Mouse (Mus musculus): ENCODE data around the gene Arid3a.
A peak's percentile ranks its signal among the peaks of the same experiment; 100 is the strongest.
"Not testable (repeated sequence)": the region's sequence is repeated elsewhere in the genome, so short reads cannot be mapped to it uniquely, and the experiment has no call there.

Gene Arid3a

GRCm38 (mm10) chr10:79946752-79947322 is 20.0 kb downstream of the Arid3a start:
- no peak for DNase-seq (ENCODE audit: low read depth, low spot score)

- DNase-seq (ENCODE audit: low read depth, low spot score): no peak
Measured at GRCm38 (mm10) chr10:79947502-79947901, 20.7 kb downstream of the Arid3a start.

- no peak for DNase-seq (ENCODE audit: low read depth, low spot score)
Measured at GRCm38 (mm10) chr10:79949873-79950272, 23.0 kb downstream of the Arid3a start.

- DNase-seq (ENCODE audit: low read depth, low spot score): no peak
Measured at GRCm38 (mm10) chr10:79950661-79951060, 23.8 kb downstream of the Arid3a start.

- DNase-seq (ENCODE audit: low read depth, low spot score): no peak
Measured at GRCm38 (mm10) chr10:79953946-79954345, 27.1 kb downstream of the Arid3a start.

GRCm38 (mm10) chr10:79955691-79956090 is 28.8 kb downstream of the Arid3a start:
- DNase-seq (ENCODE audit: low read depth, low spot score): no peak

- no peak for DNase-seq (ENCODE audit: low read depth, low spot score)
Measured at GRCm38 (mm10) chr10:79956643-79957154, 29.9 kb downstream of the Arid3a start.

GRCm38 (mm10) chr10:79958140-79958816 is 31.4 kb downstream of the Arid3a start:
- peak; percentile 61 for DNase-seq (ENCODE audit: low read depth, low spot score)

- DNase-seq (ENCODE audit: low read depth, low spot score): not testable (repeated sequence)
Measured at GRCm38 (mm10) chr10:79959412-79959811, 32.6 kb downstream of the Arid3a start.

- DNase-seq (ENCODE audit: low read depth, low spot score): peak; percentile 100
Measured at GRCm38 (mm10) chr10:79959847-79960601, 33.2 kb downstream of the Arid3a start, which contains the start of gene Wdr18. Wdr18 (plus strand) TSS chr10:79960152.

- DNase-seq (ENCODE audit: low read depth, low spot score): no peak
Measured at GRCm38 (mm10) chr10:79960671-79961294, 33.9 kb downstream of the Arid3a start.

GRCm38 (mm10) chr10:79964727-79965126 is 37.9 kb downstream of the Arid3a start:
- DNase-seq (ENCODE audit: low read depth, low spot score): no peak

- no peak for DNase-seq (ENCODE audit: low read depth, low spot score)
Measured at GRCm38 (mm10) chr10:79965325-79965724, 38.5 kb downstream of the Arid3a start.

GRCm38 (mm10) chr10:79966886-79967400 is 40.1 kb downstream of the Arid3a start:
- DNase-seq (ENCODE audit: low read depth, low spot score): no peak

GRCm38 (mm10) chr10:79968181-79968580 is 41.3 kb downstream of the Arid3a start:
- DNase-seq (ENCODE audit: low read depth, low spot score): no peak

- no peak for DNase-seq (ENCODE audit: low read depth, low spot score)
Measured at GRCm38 (mm10) chr10:79969124-79969568, 42.3 kb downstream of the Arid3a start.

- DNase-seq (ENCODE audit: low read depth, low spot score): no peak
Measured at GRCm38 (mm10) chr10:79970415-79971182, 43.8 kb downstream of the Arid3a start, which contains the start of gene Grin3b. Grin3b (plus strand) TSS chr10:79970715.

- no peak for DNase-seq (ENCODE audit: low read depth, low spot score)
Measured at GRCm38 (mm10) chr10:79971183-79971497, 44.3 kb downstream of the Arid3a start.

- no peak for DNase-seq (ENCODE audit: low read depth, low spot score)
Measured at GRCm38 (mm10) chr10:79972831-79973230, 46.0 kb downstream of the Arid3a start.

GRCm38 (mm10) chr10:79974087-79974486 is 47.2 kb downstream of the Arid3a start:
- DNase-seq (ENCODE audit: low read depth, low spot score): no peak

GRCm38 (mm10) chr10:79974668-79975067 is 47.8 kb downstream of the Arid3a start:
- DNase-seq (ENCODE audit: low read depth, low spot score): no peak
